ENCODE assay signal across 9 mouse cellular contexts in the genomic region with DNA sequence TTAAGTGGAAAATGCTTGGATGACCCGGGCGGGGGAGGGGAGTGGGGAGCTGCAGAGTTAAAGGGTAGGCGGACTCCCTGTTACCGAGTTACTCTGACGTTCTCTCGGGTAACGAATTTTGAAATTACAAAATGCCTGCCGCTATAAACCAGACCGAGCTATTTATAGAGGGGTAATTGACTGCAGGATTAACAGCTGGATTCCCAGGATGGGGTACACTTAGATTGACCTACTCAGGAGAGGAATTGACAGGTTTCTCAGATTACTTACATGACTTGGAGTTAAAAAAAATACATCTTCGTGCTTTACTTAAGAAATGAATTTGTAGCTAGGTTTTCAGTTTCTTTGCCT. TPM values are rescaled to one million over a fixed set of nuclear protein-coding genes. Genes with fewer than 3 reads are reported as not detected.
DNase-seq lines count a peak whose midpoint lies in the region; ATAC-seq and TF ChIP-seq lines count a peak whose summit lies in the region.
"Had no signal": no experiment of that assay in that cellular context is flagged by ENCODE, and none has a peak within 500 bp of the region (broad histone marks: within the 10 kb centered on the region; RNA-seq: fewer than 3 reads in every experiment).

No protein-coding gene starts in this region.

- H3K4me1 ChIP-seq in CH12.LX (ENCODE audit: control insufficient read depth in 1 of 2, insufficient read depth in 2 of 2): peaks cover 3 to 26% of the 10 kb centered on the region in 2 experiments
- H3K4me1 ChIP-seq in forebrain, embryonic 14.5 days (ENCODE audit: control insufficient read depth, insufficient read depth, low read length): peaks cover 14% of the 10 kb centered on the region
- H3K4me1 ChIP-seq in liver, embryonic 14.5 days (replicated peaks; ENCODE audit: control insufficient read depth in 2 of 2, insufficient read depth in 2 of 2, low read length in 1 of 2): peaks cover 6 to 7% of the 10 kb centered on the region in 2 experiments; a peak in 3 of 4 replicates

- H3K9me3 ChIP-seq in CH12.LX (replicated peaks; ENCODE audit: low read length): peaks cover 5% of the 10 kb centered on the region
- H3K9me3 ChIP-seq in forebrain, embryonic 14.5 days (replicated peaks; ENCODE audit: control insufficient read depth, low read length): no peaks in the 10 kb centered on the region
- H3K9me3 ChIP-seq in liver, embryonic 14.5 days (ENCODE audit: control insufficient read depth, low read length): no peaks in the 10 kb centered on the region

- dilution Hi-C loops in CH12.LX (cut with MboI; ENCODE audit: extremely low pct_ligation_motif_present, extremely low pct_unique_long_range_greater_than_20kb, low sequenced_read_pairs): no loop called here

- WGBS in forebrain, embryonic 14.5 days: under 1% methylated on average over 10 of the region's 10 CpGs
- WGBS in liver, embryonic 14.5 days (ENCODE audit: insufficient replicate concordance): under 1% methylated on average over 10 of the region's 10 CpGs

- in situ Hi-C loops in CH12.LX (cut with MboI; ENCODE audit: low pct_ligation_motif_present, low pct_unique_long_range_greater_than_20kb, low sequenced_read_pairs): no loop called here

- H3K4me3 ChIP-seq in CH12.LX (replicated peaks in 1 of 3; ENCODE audit: low read depth in 2 of 3, low read length in 2 of 3, poor library complexity in 1 of 3): peak overlapping the region; percentile 82 to 96 (median 93)
- H3K4me3 ChIP-seq in forebrain, embryonic 14.5 days (ENCODE audit: low read depth, low read length): peak overlapping the region; percentile 83
- peak overlapping the region; percentile 80 to 100 for H3K4me3 ChIP-seq in liver, embryonic 14.5 days (ENCODE audit: insufficient read depth in 1 of 2, low read depth in 2 of 2, low read length in 2 of 2)

- TF ChIP-seq POLR2A in CH12.LX (IDR thresholded peaks at IDR 0.05; ENCODE audit: low read depth, low read length): no peak

- H3K9ac ChIP-seq in CH12.LX (ENCODE audit: insufficient read depth, low read depth): peak overlapping the region; percentile 100
- H3K9ac ChIP-seq in forebrain, embryonic 14.5 days (ENCODE audit: low read length): peak overlapping the region; percentile 94
- H3K9ac ChIP-seq in liver, embryonic 14.5 days (replicated peaks): peak overlapping the region; percentile 87

- peak overlapping the region; percentile 45; the same call in 1 of the 2 replicates for H3K4me2 ChIP-seq in CH12.LX (ENCODE audit: insufficient read depth, low read depth, poor library complexity, severe bottlenecking)
- peak overlapping the region; percentile 71 for H3K4me2 ChIP-seq in forebrain, embryonic 14.5 days (ENCODE audit: low read length)
- H3K4me2 ChIP-seq in liver, embryonic 14.5 days (ENCODE audit: low read depth): peak overlapping the region; percentile 86

- TF ChIP-seq EP300 in CH12.LX (IDR thresholded peaks at IDR 0.05; ENCODE audit: low read length): no peak
- TF ChIP-seq EP300 in liver, embryonic 14.5 days (IDR thresholded peaks at IDR 0.05; ENCODE audit: low read depth): no peak

- peaks cover 26 to 62% of the 10 kb centered on the region in 2 experiments for H3K36me3 ChIP-seq in CH12.LX (replicated peaks in 1 of 2; ENCODE audit: control insufficient read depth in 1 of 2, insufficient read depth in 1 of 2, low read length in 1 of 2)
- peaks cover 27% of the 10 kb centered on the region for H3K36me3 ChIP-seq in forebrain, embryonic 14.5 days (ENCODE audit: control insufficient read depth, insufficient read depth, low read length)
- peaks cover 32% of the 10 kb centered on the region for H3K36me3 ChIP-seq in liver, embryonic 14.5 days (replicated peaks; ENCODE audit: control insufficient read depth, insufficient read depth, low read depth)

- peaks cover 56% of the 10 kb centered on the region for H3K79me2 ChIP-seq in CH12.LX (replicated peaks; ENCODE audit: control insufficient read depth, extremely low read depth, insufficient read depth, poor library complexity, severe bottlenecking)

- DNase-seq in frontal cortex, adult 2 months (ENCODE audit: extremely low spot score in 1 of 2, low spot score in 1 of 2): no peak
- DNase-seq in CH12.LX (ENCODE audit: extremely low read depth): no peak
- no peak for DNase-seq in forebrain, embryonic 14.5 days (ENCODE audit: low spot score)
- no peak for DNase-seq in liver, embryonic 14.5 days (ENCODE audit: low read depth in 3 of 3, low spot score in 3 of 3)
- no peak for DNase-seq in thymus, postnatal 36 days
- DNase-seq in thymus, adult 18-20 months: no peak
- DNase-seq in right cerebral cortex, postnatal 36 days (ENCODE audit: low spot score in 2 of 2): no peak

- H3K27me3 ChIP-seq in CH12.LX (replicated peaks): no peaks in the 10 kb centered on the region
- H3K27me3 ChIP-seq in forebrain, embryonic 14.5 days (replicated peaks; ENCODE audit: control insufficient read depth, insufficient read depth, low read length): no peaks in the 10 kb centered on the region
- no peaks in the 10 kb centered on the region for H3K27me3 ChIP-seq in liver, embryonic 14.5 days (ENCODE audit: control insufficient read depth, insufficient read depth, low read length)

- TF ChIP-seq RAD21 in CH12.LX (IDR thresholded peaks at IDR 0.05; ENCODE audit: low read depth, low read length): no peak

- H3K27ac ChIP-seq in CH12.LX (ENCODE audit: insufficient read depth, low read depth): no peak overlapping the region
- H3K27ac ChIP-seq in forebrain, embryonic 14.5 days (ENCODE audit: low read depth, low read length): peak overlapping the region; percentile 96
- H3K27ac ChIP-seq in liver, embryonic 14.5 days: peak overlapping the region; percentile 61

- no peak for TF ChIP-seq CTCF in CH12.LX (conservative IDR thresholded peaks at IDR 0.05 in 1 of 2, IDR thresholded peaks at IDR 0.05 in 1 of 2; ENCODE audit: low read depth in 2 of 2, low read length in 2 of 2)
- TF ChIP-seq CTCF in liver, embryonic 14.5 days (IDR thresholded peaks at IDR 0.05; ENCODE audit: low read depth): no peak

- ATAC-seq in frontal cortex, adult (ENCODE audit: low TSS enrichment): 0 out of 2 replicates have a peak, but pooled peaks have one; percentile 5
- ATAC-seq in forebrain, embryonic 14.5 days: no peak
- ATAC-seq in liver, embryonic 14.5 days (ENCODE audit: insufficient read depth): no peak

TF ChIP-seq in CH12.LX, 34 proteins besides CTCF, POLR2A, EP300 and RAD21 (continues in another document):
- TF ChIP-seq USF1 (IDR thresholded peaks at IDR 0.05; ENCODE audit: low read depth, low read length): no peak
- no peak for TF ChIP-seq MEF2A (IDR thresholded peaks at IDR 0.05; ENCODE audit: borderline replicate concordance, low read depth, low read length)
- no peak for TF ChIP-seq TBP (conservative IDR thresholded peaks at IDR 0.05; ENCODE audit: low read depth, low read length)
- TF ChIP-seq SMC3 (IDR thresholded peaks at IDR 0.05; ENCODE audit: low read depth, low read length): no peak
- TF ChIP-seq MAFK (IDR thresholded peaks at IDR 0.05; ENCODE audit: insufficient replicate concordance, low read length): no peak
- no peak for TF ChIP-seq TCF12 (IDR thresholded peaks at IDR 0.05; ENCODE audit: low read depth, low read length)
- no peak for TF ChIP-seq MAX (IDR thresholded peaks at IDR 0.05; ENCODE audit: low read length)
- no peak for TF ChIP-seq MYC (IDR thresholded peaks at IDR 0.05; ENCODE audit: low read depth, low read length)
- TF ChIP-seq CHD1 (IDR thresholded peaks at IDR 0.05; ENCODE audit: low read depth, low read length): peak; percentile 89
- no peak for TF ChIP-seq BHLHE40 (IDR thresholded peaks at IDR 0.05; ENCODE audit: low read depth, low read length)

RNA-seq across cellular contexts. Expression of gene Pcbp2, which starts 0.9 kb away (rescaled TPM):
- 538 and 576 TPM in 2 replicates for polyA plus RNA-seq in frontal cortex, adult 2 months (2012; rRNA removed)
- total RNA-seq in CH12.LX (2012; rRNA removed) (263 and 281 TPM in 2 replicates), CH12.LX (2014; rRNA removed) (308 and 379 TPM in 2 replicates)
- polyA plus RNA-seq in CH12.LX (2012; ENCODE audit: insufficient read length, low read depth): 1,350 and 1,545 TPM in 2 replicates
- polyA plus RNA-seq in forebrain, embryonic 14.5 days (2014; fragmentation: Nextera tagmentation; extraction: Ambion mirVana): 187 and 226 TPM in 2 replicates
- 185 and 221 TPM in 2 replicates for polyA plus RNA-seq in liver, embryonic 14.5 days (2012; rRNA removed)
- 93.3 and 103 TPM in 2 replicates for polyA plus RNA-seq in liver, embryonic 14.5 days (2014; fragmentation: Nextera tagmentation; extraction: Ambion mirVana)

RNA-seq across cellular contexts. Expression of gene Prr13, which starts 12.4 kb away (rescaled TPM):
- polyA plus RNA-seq in frontal cortex, adult 2 months (2012; rRNA removed): 78.3 and 83.6 TPM in 2 replicates
- total RNA-seq in CH12.LX (2012; rRNA removed): 34.5 and 36.4 TPM in 2 replicates
- 26.1 and 32.2 TPM in 2 replicates for total RNA-seq in CH12.LX (2014; rRNA removed)
- 94.8 and 131 TPM in 2 replicates for polyA plus RNA-seq in CH12.LX (2012; ENCODE audit: insufficient read length, low read depth)
- polyA plus RNA-seq in forebrain, embryonic 14.5 days (2014; fragmentation: Nextera tagmentation; extraction: Ambion mirVana): 103 and 116 TPM in 2 replicates
- 69.0 and 84.6 TPM in 2 replicates for polyA plus RNA-seq in liver, embryonic 14.5 days (2012; rRNA removed)
- polyA plus RNA-seq in liver, embryonic 14.5 days (2014; fragmentation: Nextera tagmentation; extraction: Ambion mirVana): 111 and 117 TPM in 2 replicates

RNA-seq across cellular contexts. Expression of gene Amhr2, which starts 26.1 kb away (rescaled TPM):
- polyA plus RNA-seq in frontal cortex, adult 2 months (2012; rRNA removed): 1.3 and 1.6 TPM in 2 replicates
- total RNA-seq in CH12.LX (2012; rRNA removed) (not detected in 2 replicates), CH12.LX (2014; rRNA removed) (not detected in 2 replicates)
- not detected in 2 replicates for polyA plus RNA-seq in CH12.LX (2012; ENCODE audit: insufficient read length, low read depth)
- 0.11 and 0.25 TPM in 2 replicates for polyA plus RNA-seq in forebrain, embryonic 14.5 days (2014; fragmentation: Nextera tagmentation; extraction: Ambion mirVana)
- 0.05 and 0.06 TPM in 2 replicates for polyA plus RNA-seq in liver, embryonic 14.5 days (2012; rRNA removed)
- polyA plus RNA-seq in liver, embryonic 14.5 days (2014; fragmentation: Nextera tagmentation; extraction: Ambion mirVana): 0.11 and 0.23 TPM in 2 replicates
- total RNA-seq: hematopoietic stem cell, adult 5-6 weeks had no signal

RNA-seq across cellular contexts. Expression of gene Gm10337, which starts 32.3 kb away (rescaled TPM):
- not detected in 2 replicates for polyA plus RNA-seq in frontal cortex, adult 2 months (2012; rRNA removed)
- total RNA-seq in CH12.LX (2012; rRNA removed): not detected in 2 replicates
- not detected in 2 replicates for total RNA-seq in CH12.LX (2014; rRNA removed)
- not detected in 2 replicates for polyA plus RNA-seq in CH12.LX (2012; ENCODE audit: insufficient read length, low read depth)
- 13.4 TPM in 1 of 2 replicates, not detected in the other for polyA plus RNA-seq in forebrain, embryonic 14.5 days (2014; fragmentation: Nextera tagmentation; extraction: Ambion mirVana)
- polyA plus RNA-seq in liver, embryonic 14.5 days (2012; rRNA removed): not detected in 2 replicates
- not detected in 2 replicates for polyA plus RNA-seq in liver, embryonic 14.5 days (2014; fragmentation: Nextera tagmentation; extraction: Ambion mirVana)
- total RNA-seq: hematopoietic stem cell, adult 5-6 weeks had no signal

RNA-seq across cellular contexts. Expression of gene Map3k12, which starts 45.6 kb away (rescaled TPM):
- 83.9 and 90.8 TPM in 2 replicates for polyA plus RNA-seq in frontal cortex, adult 2 months (2012; rRNA removed)
- total RNA-seq in CH12.LX (2012; rRNA removed): 2.8 and 3.0 TPM in 2 replicates
- total RNA-seq in CH12.LX (2014; rRNA removed): 1.4 and 1.5 TPM in 2 replicates
- 2.3 and 3.0 TPM in 2 replicates for polyA plus RNA-seq in CH12.LX (2012; ENCODE audit: insufficient read length, low read depth)
- polyA plus RNA-seq in forebrain, embryonic 14.5 days (2014; fragmentation: Nextera tagmentation; extraction: Ambion mirVana): 28.6 and 36.9 TPM in 2 replicates
- 0.77 and 1.3 TPM in 2 replicates for polyA plus RNA-seq in liver, embryonic 14.5 days (2012; rRNA removed)
- 0.78 and 1.1 TPM in 2 replicates for polyA plus RNA-seq in liver, embryonic 14.5 days (2014; fragmentation: Nextera tagmentation; extraction: Ambion mirVana)
